Mouse (Mus musculus): ENCODE data around the gene Fchsd2.

The Fchsd2 gene

GRCm38 (mm10) chr7:101092618-101093017 lies at the start of gene Fchsd2:
Gene Fchsd2, plus strand, starts transcription at chr7:101092863.
- peak; percentile 24 for DNase-seq

GRCm38 (mm10) chr7:101043846-101044541 lies 48.7 kb upstream of the Fchsd2 start:
- DNase-seq = no peak

- no peak for DNase-seq
These were observed 44.4 kb upstream of the Fchsd2 start for GRCm38 (mm10) chr7:101048247-101048646.

- DNase-seq = peak; percentile 70
These were observed 43.2 kb upstream of the Fchsd2 start for GRCm38 (mm10) chr7:101049326-101050087.

- DNase-seq = no peak
These were observed 41.7 kb upstream of the Fchsd2 start for GRCm38 (mm10) chr7:101050724-101051550.

GRCm38 (mm10) chr7:101051551-101052221 lies 41.0 kb upstream of the Fchsd2 start:
- DNase-seq = peak; percentile 77

- no peak for DNase-seq
These were observed 39.5 kb upstream of the Fchsd2 start for GRCm38 (mm10) chr7:101053136-101053535.

GRCm38 (mm10) chr7:101057309-101057708 lies 35.4 kb upstream of the Fchsd2 start:
- DNase-seq = no peak

GRCm38 (mm10) chr7:101059188-101059587 lies 33.5 kb upstream of the Fchsd2 start:
- DNase-seq = no peak

GRCm38 (mm10) chr7:101060476-101060875 lies 32.2 kb upstream of the Fchsd2 start:
- DNase-seq = peak; percentile 34

- peak; percentile 90 for DNase-seq
These were observed 31.3 kb upstream of the Fchsd2 start for GRCm38 (mm10) chr7:101061381-101061780.

GRCm38 (mm10) chr7:101062246-101062645 lies 30.4 kb upstream of the Fchsd2 start:
- DNase-seq = peak; percentile 49

- DNase-seq = peak; percentile 34
These were observed 29.1 kb upstream of the Fchsd2 start for GRCm38 (mm10) chr7:101063523-101063922.

GRCm38 (mm10) chr7:101064697-101065688 lies 27.7 kb upstream of the Fchsd2 start:
- DNase-seq = no peak

GRCm38 (mm10) chr7:101066009-101066408 lies 26.7 kb upstream of the Fchsd2 start:
- no peak for DNase-seq

GRCm38 (mm10) chr7:101066650-101067346 lies 25.9 kb upstream of the Fchsd2 start:
- DNase-seq = peak; percentile 35

- no peak for DNase-seq
These were observed 25.1 kb upstream of the Fchsd2 start for GRCm38 (mm10) chr7:101067521-101067920.

GRCm38 (mm10) chr7:101069271-101069670 lies 23.4 kb upstream of the Fchsd2 start:
- no peak for DNase-seq

GRCm38 (mm10) chr7:101070406-101070805 lies 22.3 kb upstream of the Fchsd2 start:
- DNase-seq = no peak

GRCm38 (mm10) chr7:101071020-101071419 lies 21.6 kb upstream of the Fchsd2 start:
- DNase-seq = no peak

All from lung, postnatal 36 days (tissue).